Mouse (Mus musculus) forebrain, embryonic 11.5 days (tissue): ENCODE results near the gene Il27. TPM values are rescaled to one million over a fixed set of nuclear protein-coding genes. Genes with fewer than 3 reads are reported as not detected.

Source experiments
- ATAC-seq: fragments of 200-750 bp; cut with Nextera tagmentation; replicated peaks from 2 replicates; pipeline ENCODE4 v1.8.0; 2017; ENCODE audit warnings: moderate TSS enrichment; ENCODE audit not compliant: low FRiP score
- DNase-seq: peaks from one replicate; pipeline ENCODE4 v3.0.0-alpha.2; 2017; ENCODE audit warnings: low spot score
- H3K27ac ChIP-seq: fragments of 300-500 bp; sonication (generic); 2 replicates; pipeline ENCODE4 v1.5.1; 2014; ENCODE audit warnings: low read depth, low read length
- H3K27me3 ChIP-seq: fragments of 300-500 bp; sonication (generic); 2 replicates; pipeline ENCODE4 v1.6.1; 2014; ENCODE audit warnings: mild to moderate bottlenecking, low read length, mixed read lengths; ENCODE audit not compliant: control insufficient read depth, insufficient read depth
- H3K36me3 ChIP-seq: fragments of 300-500 bp; sonication (generic); 2 replicates; pipeline ENCODE4 v1.6.1; 2014; ENCODE audit warnings: mild to moderate bottlenecking, low read length, moderate library complexity, mixed read lengths; ENCODE audit not compliant: control insufficient read depth, insufficient read depth
- H3K4me1 ChIP-seq: fragments of 300-500 bp; sonication (generic); replicated peaks from 2 replicates; pipeline ENCODE4 v1.6.1; 2014; ENCODE audit warnings: low read length, mixed read lengths; ENCODE audit not compliant: control insufficient read depth, insufficient read depth
- H3K4me2 ChIP-seq: fragments of 300-500 bp; sonication (generic); 2 replicates; pipeline ENCODE4 v1.6.1; 2014; ENCODE audit warnings: low read depth, mild to moderate bottlenecking, low read length, moderate library complexity, mixed read lengths; ENCODE audit not compliant: severe bottlenecking
- H3K4me3 ChIP-seq: fragments of 300-500 bp; sonication (generic); 2 replicates; pipeline ENCODE4 v1.5.1; 2014; ENCODE audit warnings: low read depth, low read length
- H3K9ac ChIP-seq: fragments of 300-500 bp; sonication (generic); 2 replicates; pipeline ENCODE4 v1.6.1; 2014; ENCODE audit warnings: low read length
- H3K9me3 ChIP-seq: fragments of 300-500 bp; sonication (generic); 2 replicates; pipeline ENCODE4 v1.6.1; 2016; ENCODE audit warnings: low read length, mixed read lengths; ENCODE audit not compliant: control insufficient read depth
- WGBS: fragments of 180-500 bp; shearing (Covaris S2); extraction: QIAGEN DNeasy Blood & Tissue Kit; methylation state at CpG from one replicate; pipeline ENCODE4 v1.1.7; 2014; 5-methylcytosine and 5-hydroxymethylcytosine counted together
- polyA plus RNA-seq: library from polyadenylated mRNA; unstranded; fragments of >200 nt; fragmentation: Nextera tagmentation; extraction: Ambion mirVana; gene quantifications from 2 replicates; pipeline ENCODE4 v1.2.1, GENCODE M21; 2014

Il27 gene
- polyA plus RNA-seq, 1 experiment from 2014 or later = not detected

- Histone ChIP-seq H3K36me3 (no peaks in the 10 kb centered on the region), H3K4me2 (no peak overlapping the region), H3K4me1 (no peaks in the 10 kb centered on the region), H3K27ac (no peak overlapping the region), H3K4me3 (no peak overlapping the region), H3K9ac (no peak overlapping the region), H3K9me3 (no peaks in the 10 kb centered on the region), H3K27me3 (no peaks in the 10 kb centered on the region)
- ATAC-seq (no peak), DNase-seq (no peak)
- 77% methylated on average over 5 of the region's 5 CpGs for WGBS
These were observed 1.1 kb upstream of the Il27 start for GRCm38 (mm10) chr7:126595890-126596289.

GRCm38 (mm10) chr7:126587779-126588178 is 7.0 kb downstream of the Il27 start:
- no peak overlapping the region for H3K27ac ChIP-seq
- no peaks in the 10 kb centered on the region for H3K36me3 ChIP-seq
- H3K9ac ChIP-seq = peak overlapping the region; percentile 58
- 2% methylated on average over 16 of the region's 16 CpGs for WGBS
- DNase-seq (peak; percentile 85), ATAC-seq (peak; percentile 52; the same call in 1 of the 2 replicates)
- H3K4me3 ChIP-seq = no peak overlapping the region
- H3K9me3 ChIP-seq = no peaks in the 10 kb centered on the region
- H3K27me3 ChIP-seq = peaks cover 4% of the 10 kb centered on the region
- peak overlapping the region; percentile 37; the same call in 1 of the 2 replicates for H3K4me2 ChIP-seq
- no peaks in the 10 kb centered on the region for H3K4me1 ChIP-seq

- H3K9me3 ChIP-seq = no peaks in the 10 kb centered on the region
- ATAC-seq (no peak), DNase-seq (no peak)
- H3K36me3 ChIP-seq = no peaks in the 10 kb centered on the region
- H3K27ac ChIP-seq = no peak overlapping the region
- H3K4me2 ChIP-seq = no peak overlapping the region
- WGBS = 73% methylated on average over 8 of the region's 8 CpGs
- H3K4me3 ChIP-seq = no peak overlapping the region
- peaks cover 4% of the 10 kb centered on the region for H3K27me3 ChIP-seq
- H3K9ac ChIP-seq = no peak overlapping the region
- H3K4me1 ChIP-seq = no peaks in the 10 kb centered on the region
These were observed 7.9 kb downstream of the Il27 start for GRCm38 (mm10) chr7:126586839-126587238.

GRCm38 (mm10) chr7:126585717-126586116 is 9.0 kb downstream of the Il27 start, which contains the start of gene Cln3:
Gene Cln3, minus strand, starts transcription at chr7:126585817.
- Histone ChIP-seq H3K9ac (no peak within 1 kb of the TSS), H3K4me3 (no peak within 1 kb of the TSS), H3K27ac (no peak within 1 kb of the TSS), H3K9me3 (no peaks in the 10 kb centered on the region), H3K4me1 (no peaks in the 10 kb centered on the region), H3K27me3 (peaks cover 4% of the 10 kb centered on the region), H3K4me2 (no peak within 1 kb of the TSS), H3K36me3 (no peaks in the 10 kb centered on the region)
- ATAC-seq = no peak
- no peak for DNase-seq
- 76% methylated on average over 6 of the region's 6 CpGs for WGBS

- WGBS = 80% methylated on average over 8 of the region's 8 CpGs
These were observed 10.2 kb downstream of the Il27 start, which contains the start of gene Apobr for GRCm38 (mm10) chr7:126584506-126584977. Gene Apobr, plus strand, starts transcription at chr7:126584942.

GRCm38 (mm10) chr7:126583761-126584160 is 11.0 kb downstream of the Il27 start:
- peak overlapping the region; percentile 35; the same call in 1 of the 2 replicates for H3K9ac ChIP-seq
- H3K4me2 ChIP-seq = peak overlapping the region; percentile 56
- no peaks in the 10 kb centered on the region for H3K9me3 ChIP-seq
- no peak overlapping the region for H3K27ac ChIP-seq
- no peak for ATAC-seq
- H3K27me3 ChIP-seq = peaks cover 4% of the 10 kb centered on the region
- no peak for DNase-seq
- WGBS = 64% methylated on average over 6 of the region's 6 CpGs
- H3K36me3 ChIP-seq = no peaks in the 10 kb centered on the region
- H3K4me3 ChIP-seq = peak overlapping the region; percentile 48; the same call in 1 of the 2 replicates
- no peaks in the 10 kb centered on the region for H3K4me1 ChIP-seq

More at GRCm38 (mm10) chr7:126584506-126584977, 10.2 kb downstream of the Il27 start, which contains the start of gene Apobr:
- peak within 1 kb of the TSS; percentile 35; the same call in 1 of the 2 replicates for H3K9ac ChIP-seq
- no peaks in the 10 kb centered on the region for H3K4me1 ChIP-seq
- H3K9me3 ChIP-seq = no peaks in the 10 kb centered on the region
- no peaks in the 10 kb centered on the region for H3K36me3 ChIP-seq
- ATAC-seq (no peak), DNase-seq (no peak)
- H3K4me3 ChIP-seq = 0 out of 2 replicates have a peak within 1 kb of the TSS, but pooled peaks have one; percentile 48
- H3K27me3 ChIP-seq = peaks cover 4% of the 10 kb centered on the region
- H3K27ac ChIP-seq = no peak within 1 kb of the TSS
- H3K4me2 ChIP-seq = peak within 1 kb of the TSS; percentile 56; the same call in 1 of the 2 replicates

GRCm38 (mm10) chr7:126583251-126583709 is 11.5 kb downstream of the Il27 start:
- H3K9me3 ChIP-seq = no peaks in the 10 kb centered on the region
- peak overlapping the region; percentile 79; the same call in 1 of the 2 replicates for H3K27ac ChIP-seq
- no peaks in the 10 kb centered on the region for H3K36me3 ChIP-seq
- peak overlapping the region; percentile 48 for H3K4me3 ChIP-seq
- WGBS = under 1% methylated on average over 22 of the region's 22 CpGs
- H3K9ac ChIP-seq = peak overlapping the region; percentile 35
- H3K4me2 ChIP-seq = peak overlapping the region; percentile 56
- peaks cover 4% of the 10 kb centered on the region for H3K27me3 ChIP-seq
- ATAC-seq (peak; percentile 88), DNase-seq (peak; percentile 89)
- H3K4me1 ChIP-seq = no peaks in the 10 kb centered on the region

- 2% methylated on average over 20 of the region's 20 CpGs for WGBS
- Histone ChIP-seq H3K36me3 (no peaks in the 10 kb centered on the region), H3K27ac (no peak overlapping the region), H3K9ac (peak overlapping the region; percentile 35), H3K27me3 (peaks cover 4% of the 10 kb centered on the region), H3K9me3 (no peaks in the 10 kb centered on the region), H3K4me1 (no peaks in the 10 kb centered on the region), H3K4me2 (peak overlapping the region; percentile 56), H3K4me3 (peak overlapping the region; percentile 48)
- DNase-seq (peak; percentile 72), ATAC-seq (peak; percentile 77)
These were observed 12.0 kb downstream of the Il27 start for GRCm38 (mm10) chr7:126582759-126583158.

- H3K27ac ChIP-seq = no peak overlapping the region
- ATAC-seq (no peak), DNase-seq (no peak)
- H3K9ac ChIP-seq = no peak overlapping the region
- no peaks in the 10 kb centered on the region for H3K36me3 ChIP-seq
- peaks cover 4% of the 10 kb centered on the region for H3K27me3 ChIP-seq
- 90% methylated on average over 6 of the region's 6 CpGs for WGBS
- no peaks in the 10 kb centered on the region for H3K9me3 ChIP-seq
- no peak overlapping the region for H3K4me3 ChIP-seq
- no peaks in the 10 kb centered on the region for H3K4me1 ChIP-seq
- H3K4me2 ChIP-seq = no peak overlapping the region
These were observed 13.1 kb downstream of the Il27 start for GRCm38 (mm10) chr7:126581661-126582060.
